Mouse (Mus musculus) forebrain, embryonic 13.5 days (tissue): ENCODE measurements at regions not wholly inside any gene's neighbourhood (a gene's known extent, or its start where the extent isn't known, plus 50 kb on each side); places are given as distances from the start of the nearest gene placed in this dataset.

Experiments
- ATAC-seq: fragments of 200-750 bp; cut with Nextera tagmentation; 2 replicates; pipeline ENCODE4 v1.8.0; 2017
- H3K27ac ChIP-seq: fragments of 300-500 bp; sonication (generic); 2 replicates; pipeline ENCODE4 v1.5.1; 2015; ENCODE audit warnings: inconsistent platforms, mild to moderate bottlenecking, moderate library complexity
- H3K27me3 ChIP-seq: fragments of 300-500 bp; sonication (generic); 2 replicates; pipeline ENCODE4 v1.6.1; 2015; ENCODE audit warnings: mild to moderate bottlenecking, inconsistent platforms
- H3K36me3 ChIP-seq: fragments of 300-500 bp; sonication (generic); 2 replicates; pipeline ENCODE4 v1.6.1; 2015; ENCODE audit warnings: mild to moderate bottlenecking, inconsistent platforms; ENCODE audit not compliant: poor library complexity, severe bottlenecking
- H3K4me1 ChIP-seq: fragments of 300-500 bp; sonication (generic); 2 replicates; pipeline ENCODE4 v1.6.1; 2015; ENCODE audit warnings: inconsistent platforms
- H3K4me2 ChIP-seq: fragments of 300-500 bp; sonication (generic); 2 replicates; pipeline ENCODE4 v1.6.1; 2015; ENCODE audit warnings: inconsistent platforms, mild to moderate bottlenecking, moderate library complexity
- H3K4me3 ChIP-seq: fragments of 300-500 bp; sonication (generic); 2 replicates; pipeline ENCODE4 v1.5.1; 2015; ENCODE audit warnings: mild to moderate bottlenecking, inconsistent platforms
- H3K9ac ChIP-seq: fragments of 300-500 bp; sonication (generic); 2 replicates; pipeline ENCODE4 v1.6.1; 2015; ENCODE audit warnings: mild to moderate bottlenecking, inconsistent platforms
- H3K9me3 ChIP-seq: fragments of 300-500 bp; sonication (generic); replicated peaks from 2 replicates; pipeline ENCODE4 v1.6.1; 2016; ENCODE audit warnings: inconsistent platforms
- WGBS: fragments of 180-500 bp; shearing (Covaris S2); methylation state at CpG from one replicate; pipeline ENCODE4 v1.1.7; 2015; 5-methylcytosine and 5-hydroxymethylcytosine counted together

GRCm38 (mm10) chr1:190340715-190341114 is 170.2 kb upstream of the Prox1 start:
- H3K4me1 ChIP-seq, result peaks cover 9% of the 10 kb centered on the region
- H3K4me3 ChIP-seq, result no peak overlapping the region
- H3K27me3 ChIP-seq, result peaks cover 66% of the 10 kb centered on the region
- H3K9me3 ChIP-seq, result no peaks in the 10 kb centered on the region
- no peaks in the 10 kb centered on the region for H3K36me3 ChIP-seq
- no peak overlapping the region for H3K4me2 ChIP-seq
- no peak for ATAC-seq
- no peak overlapping the region for H3K27ac ChIP-seq
- 89% methylated on average over 8 of the region's 8 CpGs for WGBS
- no peak overlapping the region for H3K9ac ChIP-seq

GRCm38 (mm10) chr1:190334471-190334870 is 164.0 kb upstream of the Prox1 start:
- no peaks in the 10 kb centered on the region for H3K9me3 ChIP-seq
- H3K4me1 ChIP-seq, result peaks cover 19% of the 10 kb centered on the region
- H3K36me3 ChIP-seq, result no peaks in the 10 kb centered on the region
- no peak overlapping the region for H3K4me2 ChIP-seq
- H3K9ac ChIP-seq, result no peak overlapping the region
- ATAC-seq, result peak; percentile 10; the same call in 1 of the 2 replicates
- no peak overlapping the region for H3K4me3 ChIP-seq
- 0 out of 2 replicates have a peak overlapping the region, but pooled peaks have one; percentile 20 for H3K27ac ChIP-seq
- WGBS, result 23% methylated on average over 2 of the region's 2 CpGs
- peaks cover 28% of the 10 kb centered on the region for H3K27me3 ChIP-seq

- ATAC-seq, result peak; percentile 87
- Histone ChIP-seq H3K27me3 (peaks cover 31% of the 10 kb centered on the region), H3K9ac (no peak overlapping the region), H3K4me3 (no peak overlapping the region), H3K4me1 (peaks cover 19% of the 10 kb centered on the region), H3K9me3 (no peaks in the 10 kb centered on the region), H3K36me3 (no peaks in the 10 kb centered on the region), H3K4me2 (no peak overlapping the region), H3K27ac (no peak overlapping the region)
- WGBS, result 17% methylated on average over 8 of the region's 8 CpGs
These were observed 163.5 kb upstream of the Prox1 start for GRCm38 (mm10) chr1:190334053-190334452.

- Histone ChIP-seq H3K27me3 (peaks cover 33% of the 10 kb centered on the region), H3K9me3 (no peaks in the 10 kb centered on the region), H3K27ac (no peak overlapping the region), H3K4me2 (no peak overlapping the region), H3K9ac (no peak overlapping the region), H3K36me3 (no peaks in the 10 kb centered on the region), H3K4me1 (peaks cover 19% of the 10 kb centered on the region), H3K4me3 (no peak overlapping the region)
- WGBS, result 85% methylated on average over 3 of the region's 3 CpGs
- ATAC-seq, result no peak
These were observed 161.5 kb upstream of the Prox1 start for GRCm38 (mm10) chr1:190332001-190332400.

- no peaks in the 10 kb centered on the region for H3K36me3 ChIP-seq
- H3K4me1 ChIP-seq, result peaks cover 6% of the 10 kb centered on the region; the same call in 1 of the 2 replicates
- no peaks in the 10 kb centered on the region for H3K9me3 ChIP-seq
- no peak overlapping the region for H3K27ac ChIP-seq
- WGBS, result 93% methylated on average over 6 of the region's 6 CpGs
- no peak overlapping the region for H3K4me3 ChIP-seq
- no peak overlapping the region for H3K9ac ChIP-seq
- H3K4me2 ChIP-seq, result no peak overlapping the region
- no peak for ATAC-seq
- H3K27me3 ChIP-seq, result peaks cover 32% of the 10 kb centered on the region; the same call in 1 of the 2 replicates
These were observed 154.0 kb upstream of the Prox1 start for GRCm38 (mm10) chr1:190324562-190324961.

GRCm38 (mm10) chr1:190323671-190324070 is 153.2 kb upstream of the Prox1 start:
- no peak overlapping the region for H3K9ac ChIP-seq
- H3K4me1 ChIP-seq, result peaks cover 6% of the 10 kb centered on the region; the same call in 1 of the 2 replicates
- H3K36me3 ChIP-seq, result no peaks in the 10 kb centered on the region
- H3K27me3 ChIP-seq, result peaks cover 24% of the 10 kb centered on the region; the same call in 1 of the 2 replicates
- H3K27ac ChIP-seq, result no peak overlapping the region
- 31% methylated on average over 9 of the region's 9 CpGs for WGBS
- no peaks in the 10 kb centered on the region for H3K9me3 ChIP-seq
- H3K4me2 ChIP-seq, result no peak overlapping the region
- ATAC-seq, result no peak
- H3K4me3 ChIP-seq, result no peak overlapping the region

GRCm38 (mm10) chr1:190316175-190316574 is 145.7 kb upstream of the Prox1 start:
- 0 out of 2 replicates have a peak, but pooled peaks cover under 1% of the 10 kb centered on the region for H3K27me3 ChIP-seq
- no peaks in the 10 kb centered on the region for H3K4me1 ChIP-seq
- no peak overlapping the region for H3K27ac ChIP-seq
- no peak overlapping the region for H3K4me2 ChIP-seq
- ATAC-seq, result no peak
- 83% methylated on average over 5 of the region's 5 CpGs for WGBS
- no peaks in the 10 kb centered on the region for H3K36me3 ChIP-seq
- no peaks in the 10 kb centered on the region for H3K9me3 ChIP-seq
- no peak overlapping the region for H3K9ac ChIP-seq
- no peak overlapping the region for H3K4me3 ChIP-seq

GRCm38 (mm10) chr1:190309831-190310230 is 139.3 kb upstream of the Prox1 start:
- Histone ChIP-seq H3K27ac (no peak overlapping the region), H3K36me3 (no peaks in the 10 kb centered on the region), H3K27me3 (no peaks in the 10 kb centered on the region), H3K9ac (no peak overlapping the region), H3K9me3 (no peaks in the 10 kb centered on the region), H3K4me3 (no peak overlapping the region), H3K4me1 (no peaks in the 10 kb centered on the region), H3K4me2 (no peak overlapping the region)
- ATAC-seq, result no peak
- 88% methylated on average over 6 of the region's 6 CpGs for WGBS

- Histone ChIP-seq H3K9ac (no peak overlapping the region), H3K4me2 (no peak overlapping the region), H3K27ac (no peak overlapping the region), H3K4me3 (no peak overlapping the region), H3K4me1 (no peaks in the 10 kb centered on the region), H3K9me3 (no peaks in the 10 kb centered on the region), H3K27me3 (no peaks in the 10 kb centered on the region), H3K36me3 (no peaks in the 10 kb centered on the region)
- ATAC-seq, result no peak
- WGBS, result 80% methylated on average over 3 of the region's 3 CpGs
These were observed 137.2 kb upstream of the Prox1 start for GRCm38 (mm10) chr1:190307751-190308150.

GRCm38 (mm10) chr1:190297666-190298327 is 127.3 kb upstream of the Prox1 start:
- Histone ChIP-seq H3K27me3 (peaks cover 10% of the 10 kb centered on the region; the same call in 1 of the 2 replicates), H3K27ac (no peak overlapping the region), H3K4me1 (peaks cover 9% of the 10 kb centered on the region), H3K9me3 (0 out of 2 replicates have a peak, but pooled peaks cover 6% of the 10 kb centered on the region), H3K4me2 (no peak overlapping the region), H3K4me3 (no peak overlapping the region), H3K9ac (no peak overlapping the region), H3K36me3 (no peaks in the 10 kb centered on the region)
- ATAC-seq, result peak; percentile 97
- 71% methylated on average over 10 of the region's 10 CpGs for WGBS

- Histone ChIP-seq H3K27me3 (peaks cover 20% of the 10 kb centered on the region; the same call in 1 of the 2 replicates), H3K4me1 (no peaks in the 10 kb centered on the region), H3K27ac (no peak overlapping the region), H3K9me3 (no peaks in the 10 kb centered on the region), H3K9ac (no peak overlapping the region), H3K4me2 (no peak overlapping the region), H3K4me3 (no peak overlapping the region), H3K36me3 (no peaks in the 10 kb centered on the region)
- no peak for ATAC-seq
- 94% methylated on average over 11 of the region's 11 CpGs for WGBS
These were observed 119.5 kb upstream of the Prox1 start for GRCm38 (mm10) chr1:190290061-190290460.

- Histone ChIP-seq H3K27ac (no peak overlapping the region), H3K27me3 (0 out of 2 replicates have a peak, but pooled peaks cover 18% of the 10 kb centered on the region), H3K4me1 (no peaks in the 10 kb centered on the region), H3K9me3 (no peaks in the 10 kb centered on the region), H3K4me3 (no peak overlapping the region), H3K36me3 (no peaks in the 10 kb centered on the region), H3K9ac (no peak overlapping the region), H3K4me2 (no peak overlapping the region)
- 77% methylated on average over 17 of the region's 17 CpGs for WGBS
- no peak for ATAC-seq
These were observed 116.1 kb upstream of the Prox1 start for GRCm38 (mm10) chr1:190286481-190287145.
